ENCODE assay signal across 8 mouse cellular contexts in the genomic region with DNA sequence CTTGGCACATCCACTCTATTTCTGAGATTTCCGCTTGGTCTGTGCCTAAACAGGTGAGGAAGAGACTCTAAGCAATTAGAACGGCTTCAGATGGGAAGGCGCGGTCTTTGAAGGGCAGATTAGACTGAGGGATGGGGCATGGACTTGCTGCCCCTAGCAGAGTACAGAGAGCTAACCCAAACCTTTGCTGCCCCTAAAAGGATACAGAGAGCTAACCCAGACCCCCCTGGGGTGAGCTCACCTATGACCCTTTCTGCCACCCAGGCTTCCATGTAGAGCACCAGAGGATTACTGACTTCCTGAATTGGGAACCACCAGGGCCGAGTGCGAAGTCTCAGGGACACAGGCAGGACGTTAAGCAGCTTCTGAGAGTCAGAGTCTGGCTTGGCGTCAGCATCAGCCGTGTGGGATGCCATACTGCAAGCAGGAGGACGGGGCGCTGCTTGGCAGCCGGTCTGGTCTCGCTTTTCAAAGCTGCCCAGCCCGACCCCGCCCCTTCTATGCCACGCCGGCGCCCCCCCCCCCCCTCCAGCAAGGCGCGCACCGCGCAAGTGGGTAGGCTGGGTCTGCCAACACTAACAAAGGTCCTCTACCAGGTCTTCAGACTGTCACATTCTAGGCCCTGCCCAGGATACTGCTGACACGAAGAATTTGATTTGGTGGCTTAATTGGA. TPM values are rescaled to one million over a fixed set of nuclear protein-coding genes. Genes with fewer than 3 reads are reported as not detected.
A peak's percentile ranks its signal among the peaks of the same experiment; 100 is the strongest.
DNase-seq lines count a peak whose midpoint lies in the region; ATAC-seq and TF ChIP-seq lines count a peak whose summit lies in the region.

A gene (minus strand): TSS at position 613 of the 673 bp plus-strand sequence.

- no peak within 1 kb of the TSS for H3K27ac ChIP-seq in heart, embryonic 14.5 days (replicated peaks in 1 of 2; ENCODE audit: control insufficient read depth in 1 of 2, insufficient read depth in 1 of 2, low read depth in 2 of 2, low read length in 2 of 2)
- H3K27ac ChIP-seq in ES-E14 (ENCODE audit: insufficient read depth, low read depth, low read length, poor library complexity, severe bottlenecking): peak within 1 kb of the TSS; percentile 96
- H3K27ac ChIP-seq in embryonic facial prominence, embryonic 11.5 days (replicated peaks; ENCODE audit: low read depth, low read length): no peak within 1 kb of the TSS
- no peak within 1 kb of the TSS for H3K27ac ChIP-seq in intestine, embryonic 16.5 days (ENCODE audit: low read length)

- H3K27me3 ChIP-seq in heart, embryonic 14.5 days (ENCODE audit: control insufficient read depth, insufficient read depth, low read length): no peaks in the 10 kb centered on the region
- no peaks in the 10 kb centered on the region for H3K27me3 ChIP-seq in embryonic facial prominence, embryonic 11.5 days (ENCODE audit: control insufficient read depth, insufficient read depth, low read length)
- H3K27me3 ChIP-seq in intestine, embryonic 16.5 days (replicated peaks; ENCODE audit: control insufficient read depth, insufficient read depth, low read length): 0 out of 2 replicates have a peak, but pooled peaks cover 3% of the 10 kb centered on the region

- no peaks in the 10 kb centered on the region for H3K9me3 ChIP-seq in heart, embryonic 14.5 days (ENCODE audit: control insufficient read depth, low read length)
- H3K9me3 ChIP-seq in ES-E14 (ENCODE audit: control insufficient read depth, insufficient read depth, low read depth, low read length): no peaks in the 10 kb centered on the region
- H3K9me3 ChIP-seq in embryonic facial prominence, embryonic 11.5 days (replicated peaks; ENCODE audit: control insufficient read depth, low read length): no peaks in the 10 kb centered on the region
- H3K9me3 ChIP-seq in intestine, embryonic 16.5 days (ENCODE audit: control insufficient read depth, low read length): no peaks in the 10 kb centered on the region

- DNase-seq in heart, postnatal 36 days: no peak
- DNase-seq in ES-E14 (ENCODE audit: low read depth, low spot score): no peak
- DNase-seq in embryonic facial prominence, embryonic 11.5 days (ENCODE audit: low spot score): peak; percentile 61
- peak; percentile 15 to 42 for DNase-seq in lung, postnatal 4 days
- peak; percentile 3 for DNase-seq in right cerebral cortex, postnatal 36 days (ENCODE audit: low spot score in 2 of 2)
- no peak for DNase-seq in ovary, postnatal 10 days (ENCODE audit: low spot score)

- H3K4me1 ChIP-seq in heart, embryonic 14.5 days (ENCODE audit: control insufficient read depth in 2 of 2, insufficient read depth in 2 of 2, low read length in 2 of 2): peaks cover 4 to 6% of the 10 kb centered on the region in 2 experiments; a peak in 2 of 4 replicates
- H3K4me1 ChIP-seq in ES-E14 (ENCODE audit: control insufficient read depth in 2 of 2, insufficient read depth in 2 of 2, low read length in 2 of 2, poor library complexity in 1 of 2): peaks cover 0 to 11% of the 10 kb centered on the region in 2 experiments; a peak in 3 of 4 replicates
- H3K4me1 ChIP-seq in embryonic facial prominence, embryonic 11.5 days (ENCODE audit: control insufficient read depth, insufficient read depth, low read length): no peaks in the 10 kb centered on the region
- peaks cover 5% of the 10 kb centered on the region for H3K4me1 ChIP-seq in intestine, embryonic 16.5 days (ENCODE audit: control insufficient read depth, insufficient read depth, low read length)

- peak within 1 kb of the TSS; percentile 65 for H3K4me2 ChIP-seq in heart, embryonic 14.5 days (ENCODE audit: low read length)
- peak within 1 kb of the TSS; percentile 72 for H3K4me2 ChIP-seq in embryonic facial prominence, embryonic 11.5 days (ENCODE audit: low read depth, low read length)
- peak within 1 kb of the TSS; percentile 56 for H3K4me2 ChIP-seq in intestine, embryonic 16.5 days (ENCODE audit: low read depth, low read length)

- peak within 1 kb of the TSS; percentile 4; the same call in 1 of the 2 replicates for H3K9ac ChIP-seq in heart, embryonic 14.5 days (ENCODE audit: low read length)
- peak within 1 kb of the TSS; percentile 75 for H3K9ac ChIP-seq in ES-E14 (ENCODE audit: insufficient read depth, low read depth, low read length, poor library complexity, severe bottlenecking)
- H3K9ac ChIP-seq in embryonic facial prominence, embryonic 11.5 days (replicated peaks; ENCODE audit: low read length): peak within 1 kb of the TSS; percentile 43
- peak within 1 kb of the TSS; percentile 45; the same call in 1 of the 2 replicates for H3K9ac ChIP-seq in intestine, embryonic 16.5 days (ENCODE audit: low read depth, low read length)

- WGBS in heart, embryonic 14.5 days: 4% methylated on average over 23 of the region's 23 CpGs
- 5% methylated on average over 18 of the region's 23 CpGs for WGBS in embryonic facial prominence, embryonic 11.5 days
- WGBS in intestine, embryonic 16.5 days: 8% methylated on average over 21 of the region's 23 CpGs

- peak within 1 kb of the TSS; percentile 22 to 28 for H3K4me3 ChIP-seq in heart, embryonic 14.5 days (ENCODE audit: control insufficient read depth in 1 of 2, insufficient read depth in 1 of 2, low read depth in 1 of 2, low read length in 2 of 2)
- peak within 1 kb of the TSS; percentile 59 to 66 for H3K4me3 ChIP-seq in ES-E14 (ENCODE audit: insufficient read depth in 1 of 2, low read depth in 1 of 2, low read length in 2 of 2, poor library complexity in 1 of 2, severe bottlenecking in 1 of 2)
- peak within 1 kb of the TSS; percentile 33 for H3K4me3 ChIP-seq in embryonic facial prominence, embryonic 11.5 days (ENCODE audit: low read depth, low read length)
- peak within 1 kb of the TSS; percentile 32 for H3K4me3 ChIP-seq in intestine, embryonic 16.5 days (ENCODE audit: low read length)

- no peaks in the 10 kb centered on the region for H3K36me3 ChIP-seq in heart, embryonic 14.5 days (ENCODE audit: control insufficient read depth, insufficient read depth, low read length)
- H3K36me3 ChIP-seq in ES-E14 (ENCODE audit: control insufficient read depth, insufficient read depth, low read length, poor library complexity, severe bottlenecking): no peaks in the 10 kb centered on the region
- no peaks in the 10 kb centered on the region for H3K36me3 ChIP-seq in embryonic facial prominence, embryonic 11.5 days (replicated peaks; ENCODE audit: control insufficient read depth, insufficient read depth, low read depth, low read length)
- H3K36me3 ChIP-seq in intestine, embryonic 16.5 days (ENCODE audit: control insufficient read depth, insufficient read depth, low read length): no peaks in the 10 kb centered on the region

- intact Hi-C loops in heart, postnatal 36 days (cut with DNase I): no loop called here

- in situ Hi-C loops in ES-E14 (cut with MboI; ENCODE audit: low sequenced_read_pairs in 2 of 2, unreplicated experiment in 2 of 2): no loop called here

- peak; percentile 76 for ATAC-seq in heart, embryonic 14.5 days (ENCODE audit: insufficient number of reproducible peaks, insufficient read depth, low FRiP score, low read depth)
- ATAC-seq in embryonic facial prominence, embryonic 11.5 days (replicated peaks; ENCODE audit: insufficient number of reproducible peaks, low FRiP score, low TSS enrichment, low read depth): peak; percentile 81
- peak; percentile 69 for ATAC-seq in intestine, embryonic 16.5 days

TF ChIP-seq in ES-E14, 5 proteins besides CTCF, POLR2A, EP300 and RAD21:
- TF ChIP-seq MAFK (IDR thresholded peaks at IDR 0.05; ENCODE audit: insufficient read depth, low read depth, low read length) (no peak), HCFC1 (IDR thresholded peaks at IDR 0.05; ENCODE audit: borderline replicate concordance, insufficient read depth, low read length) (no peak), ZNF384 (IDR thresholded peaks at IDR 0.05; ENCODE audit: low read depth, low read length) (no peak)

RNA-seq across cellular contexts. Expression of the gene that starts here (rescaled TPM):
- polyA plus RNA-seq in heart, embryonic 14.5 days (2014; fragmentation: Nextera tagmentation; extraction: Ambion mirVana): 0.51 and 0.66 TPM in 2 replicates
- not detected for total RNA-seq in heart, postnatal 36 days (2021)
- total RNA-seq in ES-E14 (2012; rRNA removed): 31.2 and 35.3 TPM in 2 replicates
- polyA plus RNA-seq in embryonic facial prominence, embryonic 11.5 days (2014; fragmentation: Nextera tagmentation; extraction: Ambion mirVana): 1.4 and 1.9 TPM in 2 replicates
- polyA plus RNA-seq in intestine, embryonic 16.5 days (2015; fragmentation: Nextera tagmentation; extraction: Ambion mirVana): 0.26 and 0.39 TPM in 2 replicates

Comparison
In these comparisons a context has a peak if more than half of its experiments do, and no peak if none do; other contexts are left out.
1. RNA of the gene that starts here (total RNA-seq): 31.2 to 35.3 TPM in ES-E14; not detected in heart, postnatal 36 days; every median in the first group is over 10 times any median in the second.
2. Peak in ATAC-seq, H3K4me3 ChIP-seq, H3K9ac ChIP-seq and H3K4me2 ChIP-seq in heart, embryonic 14.5 days; RNA of the gene not detected or under 1 TPM.
3. Peak in ATAC-seq, H3K4me3 ChIP-seq, H3K9ac ChIP-seq and H3K4me2 ChIP-seq in intestine, embryonic 16.5 days; RNA of the gene not detected or under 1 TPM.
4. H3K9ac ChIP-seq: peak in every context shown above with its lines; median percentile 75 in ES-E14; 45 in intestine, embryonic 16.5 days; 43 in embryonic facial prominence, embryonic 11.5 days; 4 in heart, embryonic 14.5 days.
5. DNase-seq: peak in embryonic facial prominence, embryonic 11.5 days (single experiment), lung, postnatal 4 days (2 of 2) and right cerebral cortex, postnatal 36 days (2 of 2); none in heart, postnatal 36 days (0 of 2), ES-E14 (single experiment) and ovary, postnatal 10 days (single experiment).
6. Peak in every context shown above with its lines, with median percentiles within 50 percentile points of each other: ATAC-seq, H3K4me2 ChIP-seq and H3K4me3 ChIP-seq.